Mouse (Mus musculus): ENCODE measurements around the gene R3hdm4.
A peak's percentile ranks its signal among the peaks of the same experiment; 100 is the strongest.
"Not testable (repeated sequence)": the region's sequence is repeated elsewhere in the genome, so short reads cannot be mapped to it uniquely, and the experiment has no call there.

The R3hdm4 gene

GRCm38 (mm10) chr10:79920958-79921535, at the start of gene R3hdm4:
TSS of gene R3hdm4 (minus strand) at chr10:79921208.
- DNase-seq (ENCODE audit: low spot score) = no peak

- no peak for DNase-seq (ENCODE audit: low spot score)
These were observed 49.6 kb upstream of the R3hdm4 start, which contains the start of gene Grin3b for GRCm38 (mm10) chr10:79970415-79971182. TSS of gene Grin3b (plus strand) at chr10:79970715.

- no peak for DNase-seq (ENCODE audit: low spot score)
These were observed 48.1 kb upstream of the R3hdm4 start for GRCm38 (mm10) chr10:79969124-79969568.

GRCm38 (mm10) chr10:79968181-79968580, 47.2 kb upstream of the R3hdm4 start:
- no peak for DNase-seq (ENCODE audit: low spot score)

- DNase-seq (ENCODE audit: low spot score) = no peak
These were observed 45.9 kb upstream of the R3hdm4 start for GRCm38 (mm10) chr10:79966886-79967400.

DNA sequence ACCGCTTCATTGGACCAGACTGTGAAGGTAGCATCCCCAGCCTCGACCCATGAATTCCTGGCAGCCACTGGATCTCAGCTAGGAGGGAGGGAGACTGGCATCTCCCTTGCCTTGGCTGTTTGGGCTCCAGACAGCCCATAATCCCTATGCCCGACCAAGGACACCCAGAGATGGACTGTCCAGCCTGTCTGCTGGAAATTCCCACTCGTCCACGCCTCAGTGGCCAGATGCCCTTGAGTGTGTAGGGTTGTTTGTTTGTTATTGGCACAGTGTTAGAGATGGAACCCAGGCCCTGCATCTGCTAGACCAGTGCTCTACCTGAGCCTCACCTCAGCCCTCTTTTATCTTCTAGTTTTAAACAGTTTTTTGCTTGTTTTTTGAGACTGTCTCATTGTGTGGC, 44.3 kb upstream of the R3hdm4 start:
- DNase-seq (ENCODE audit: low spot score) = no peak

DNA sequence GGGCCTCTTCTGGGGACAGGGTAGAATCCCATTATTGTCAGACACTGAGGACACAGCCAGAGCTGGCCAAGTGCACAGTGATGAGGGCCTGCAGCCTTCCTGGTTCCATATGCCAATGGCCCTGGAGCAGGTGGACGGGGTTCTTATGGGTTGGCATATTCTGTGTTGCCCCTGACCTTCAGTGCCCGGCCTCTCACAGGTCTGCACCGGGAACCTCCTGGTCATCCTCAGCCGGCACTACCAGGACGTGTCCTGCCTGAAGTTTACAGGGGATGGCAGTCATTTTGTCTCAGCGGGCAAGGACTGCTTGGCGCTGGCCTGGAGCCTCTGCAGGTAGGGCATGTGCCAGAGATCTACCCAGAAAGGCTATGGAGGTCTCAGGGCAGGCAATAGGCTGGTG, 43.7 kb upstream of the R3hdm4 start:
- DNase-seq (ENCODE audit: low spot score) = no peak

DNA sequence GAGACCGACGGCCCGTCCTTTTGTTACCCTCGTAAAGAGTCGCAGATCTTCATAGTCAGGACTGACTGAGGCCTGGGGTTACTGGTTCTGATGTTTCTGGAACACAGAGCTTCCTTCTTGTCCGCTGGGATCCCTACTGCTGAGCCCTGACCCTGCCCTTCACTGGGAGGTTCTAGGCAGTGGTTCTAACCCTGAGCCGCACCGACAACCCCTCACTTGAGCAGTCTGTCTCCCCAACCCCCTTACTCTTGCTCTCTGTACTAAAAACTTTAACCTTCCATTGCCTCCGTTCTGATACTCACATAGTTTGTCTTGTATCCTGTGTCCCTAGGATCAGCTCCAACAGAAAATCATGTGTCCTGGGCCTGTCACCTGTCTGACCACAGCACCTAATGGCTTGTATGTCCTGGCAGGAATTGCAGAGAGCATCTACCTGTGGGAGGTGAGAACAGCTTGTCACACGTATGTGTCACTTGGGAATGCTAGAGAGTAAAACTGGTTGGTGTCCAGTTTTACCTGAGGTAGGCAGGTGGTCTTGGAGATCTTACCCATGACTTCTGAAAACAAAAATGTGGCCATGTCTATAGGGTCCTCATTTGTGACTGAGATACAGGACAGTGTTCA, 39.8 kb upstream of the R3hdm4 start:
- DNase-seq (ENCODE audit: low spot score) = no peak

DNA sequence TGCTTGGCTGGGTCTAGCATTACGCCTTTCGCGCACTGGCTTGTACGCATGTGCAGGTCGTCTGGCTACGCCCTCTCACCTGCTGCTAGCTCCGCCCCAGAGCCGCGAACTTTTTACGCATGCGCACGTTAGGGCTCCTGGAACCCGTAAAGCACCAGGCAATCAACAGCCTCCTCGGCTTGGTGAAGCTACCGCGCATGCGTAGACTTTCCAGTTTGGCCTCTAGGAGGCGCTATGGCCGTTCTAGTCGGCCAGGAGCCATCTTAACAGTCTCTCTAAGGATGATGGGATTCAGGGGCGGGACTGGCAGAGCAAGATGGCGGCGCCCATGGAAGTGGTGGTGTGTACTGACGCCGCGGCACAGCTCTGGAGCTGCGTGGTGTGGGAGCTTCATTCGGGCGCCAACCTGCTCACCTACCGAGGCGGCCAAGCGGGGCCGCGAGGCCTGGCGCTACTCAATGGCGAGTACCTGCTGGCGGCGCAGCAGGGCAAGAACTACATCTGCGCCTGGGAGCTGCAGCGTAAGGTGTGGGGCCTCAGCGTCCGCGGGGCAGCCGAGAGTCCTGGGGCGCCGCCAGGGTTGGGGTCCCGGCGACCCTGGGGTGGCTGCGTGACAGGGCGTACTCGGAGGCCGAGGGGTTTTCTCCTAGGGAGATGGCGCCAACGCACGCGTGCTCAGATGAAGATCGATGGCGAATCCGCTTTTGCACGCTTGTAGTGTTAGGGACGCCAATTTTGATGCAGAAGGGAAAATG, 39.0 kb upstream of the R3hdm4 start, which contains the start of gene Wdr18:
Wdr18 (plus strand) TSS at position 306 of the 755 bp plus-strand sequence.
- peak; percentile 99 for DNase-seq (ENCODE audit: low spot score)

GRCm38 (mm10) chr10:79959412-79959811, 38.4 kb upstream of the R3hdm4 start:
- DNase-seq (ENCODE audit: low spot score) = not testable (repeated sequence)

DNA sequence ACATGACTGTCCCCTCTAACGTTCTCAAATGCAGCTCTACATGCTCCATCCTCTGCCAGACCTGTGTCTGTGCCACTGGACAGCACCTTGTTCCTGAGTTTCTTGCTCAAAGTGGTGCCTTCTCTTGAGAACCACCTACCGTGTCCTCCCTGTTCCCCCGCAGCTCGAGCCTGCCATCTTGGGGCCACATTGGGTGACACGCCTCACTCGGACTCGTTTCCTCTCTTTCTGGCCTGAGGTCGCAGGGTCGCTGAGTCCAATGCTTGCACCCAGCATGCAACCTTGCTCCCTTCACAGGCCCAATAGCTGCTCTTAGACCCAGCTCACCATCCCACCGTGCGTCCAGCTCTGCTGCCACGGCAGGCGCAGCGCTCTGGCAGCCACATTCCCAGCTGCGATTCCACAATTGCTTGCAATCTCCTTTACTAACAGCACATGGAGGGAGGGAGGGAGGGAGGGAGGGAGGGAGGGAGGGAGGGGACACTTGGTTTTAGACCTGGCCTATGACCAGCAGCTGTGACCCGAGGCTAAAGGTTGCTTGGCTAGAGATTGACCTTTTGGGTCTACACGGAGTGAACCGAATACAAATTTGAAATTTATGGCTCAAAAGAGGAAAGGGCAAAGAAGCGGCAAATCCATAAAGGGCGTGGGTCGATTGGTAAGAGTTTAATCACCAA, 37.3 kb upstream of the R3hdm4 start:
- DNase-seq (ENCODE audit: low spot score) = peak; percentile 64

GRCm38 (mm10) chr10:79956643-79957154, 35.7 kb upstream of the R3hdm4 start:
- DNase-seq (ENCODE audit: low spot score) = no peak

GRCm38 (mm10) chr10:79955691-79956090, 34.7 kb upstream of the R3hdm4 start:
- DNase-seq (ENCODE audit: low spot score) = no peak

DNA sequence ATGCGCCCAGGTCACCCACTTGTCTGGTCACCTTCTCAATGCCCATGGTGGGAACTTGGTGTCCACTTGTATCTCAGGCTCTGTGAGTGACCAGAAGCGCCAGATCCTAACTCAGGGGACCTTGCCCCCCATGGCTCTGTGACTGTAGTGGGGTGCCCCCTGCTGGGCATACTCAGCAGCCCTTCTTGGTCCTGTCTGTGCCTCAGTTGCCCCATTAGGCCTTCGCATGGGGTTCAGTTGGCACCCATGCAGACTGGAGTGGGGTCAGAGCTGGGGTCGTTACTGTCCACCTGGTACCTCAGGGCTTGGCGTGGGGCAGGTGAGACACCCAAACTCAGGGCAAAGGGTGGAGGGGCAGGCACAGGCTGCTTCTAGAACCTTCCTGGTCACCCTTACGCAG, 32.9 kb upstream of the R3hdm4 start:
- no peak for DNase-seq (ENCODE audit: low spot score)

- no peak for DNase-seq (ENCODE audit: low spot score)
These were observed 29.7 kb upstream of the R3hdm4 start for GRCm38 (mm10) chr10:79950661-79951060.

- DNase-seq (ENCODE audit: low spot score) = no peak
These were observed 28.9 kb upstream of the R3hdm4 start for GRCm38 (mm10) chr10:79949873-79950272.

GRCm38 (mm10) chr10:79947502-79947901, 26.5 kb upstream of the R3hdm4 start:
- DNase-seq (ENCODE audit: low spot score) = no peak

- no peak for DNase-seq (ENCODE audit: low spot score)
These were observed 25.8 kb upstream of the R3hdm4 start for GRCm38 (mm10) chr10:79946752-79947322.

DNA sequence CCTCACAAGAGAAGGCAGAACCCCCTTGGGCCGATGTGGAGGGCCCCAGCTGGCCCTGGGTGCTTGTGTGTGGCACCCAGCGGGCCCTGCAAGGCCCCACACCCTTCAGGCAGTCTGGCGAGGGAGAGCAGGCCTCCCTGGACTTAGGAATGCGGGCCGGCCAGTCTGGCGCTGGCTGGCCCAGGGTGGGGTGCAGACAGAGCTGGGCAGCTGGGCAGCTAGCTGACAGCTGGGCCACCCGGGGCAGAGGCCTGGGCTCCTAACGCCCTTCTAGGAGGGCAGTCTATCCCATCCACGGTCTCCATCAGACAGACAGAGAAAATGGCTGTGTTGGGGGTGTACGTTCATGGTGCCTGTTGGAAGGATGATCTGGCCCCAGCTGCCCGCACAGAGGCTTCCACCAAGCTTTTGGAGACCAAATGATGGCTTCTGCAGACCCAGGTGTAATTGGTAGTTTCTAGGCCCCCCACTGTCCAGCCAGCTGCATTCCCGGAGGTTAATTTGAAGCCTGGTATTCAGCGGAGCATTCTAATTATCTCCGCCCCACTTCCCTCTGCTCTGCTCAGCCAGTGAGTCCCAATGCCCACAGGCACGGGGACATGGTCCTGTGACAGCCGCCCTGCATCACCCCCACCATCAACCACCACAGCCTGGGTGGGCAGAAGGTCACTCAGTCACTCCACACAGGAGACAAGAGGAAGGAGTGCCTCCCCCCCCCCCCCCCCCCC, 24.7 kb upstream of the R3hdm4 start:
- no peak for DNase-seq (ENCODE audit: low spot score)

- DNase-seq (ENCODE audit: low spot score) = no peak
These were observed 22.5 kb upstream of the R3hdm4 start for GRCm38 (mm10) chr10:79943471-79943901.

All from layer of hippocampus, adult 9-10 months (tissue).